Mouse (Mus musculus) intestine, postnatal 0 days (tissue): ENCODE results near the gene Fam184a. TPM values are rescaled to one million over a fixed set of nuclear protein-coding genes. Genes with fewer than 3 reads are reported as not detected.
A peak's percentile ranks its signal among the peaks of the same experiment; 100 is the strongest.

ENCODE experiments used
- ATAC-seq: fragments of 200-750 bp; cut with Nextera tagmentation; 2 replicates; pipeline ENCODE4 v1.8.0; 2017; ENCODE audit warnings: mild to moderate bottlenecking, moderate TSS enrichment, moderate library complexity
- H3K27ac ChIP-seq: fragments of 300-500 bp; sonication (generic); 2 replicates; pipeline ENCODE4 v1.5.1; 2014; ENCODE audit warnings: mild to moderate bottlenecking, low read depth, low read length, moderate library complexity
- H3K27me3 ChIP-seq: fragments of 300-500 bp; sonication (generic); replicated peaks from 2 replicates; pipeline ENCODE4 v1.6.1; 2014; ENCODE audit warnings: low read length, mixed read lengths; ENCODE audit not compliant: control insufficient read depth, insufficient read depth
- H3K36me3 ChIP-seq: fragments of 300-500 bp; sonication (generic); 2 replicates; pipeline ENCODE4 v1.6.1; 2014; ENCODE audit warnings: mild to moderate bottlenecking, moderate library complexity; ENCODE audit not compliant: control insufficient read depth, insufficient read depth
- H3K4me1 ChIP-seq: fragments of 300-500 bp; sonication (generic); replicated peaks from 2 replicates; pipeline ENCODE4 v1.6.1; 2014; ENCODE audit warnings: antibody characterized with exemption, low read length, mixed read lengths; ENCODE audit not compliant: control insufficient read depth, insufficient read depth
- H3K4me2 ChIP-seq: fragments of 300-500 bp; sonication (generic); replicated peaks from 2 replicates; pipeline ENCODE4 v1.6.1; 2014; ENCODE audit warnings: low read depth, mild to moderate bottlenecking, moderate library complexity
- H3K4me3 ChIP-seq: fragments of 300-500 bp; sonication (generic); 2 replicates; pipeline ENCODE4 v1.5.1; 2014; ENCODE audit warnings: low read depth, low read length
- H3K9ac ChIP-seq: fragments of 300-500 bp; sonication (generic); 2 replicates; pipeline ENCODE4 v1.6.1; 2014; ENCODE audit warnings: mild to moderate bottlenecking, low read depth, low read length
- H3K9me3 ChIP-seq: fragments of 300-500 bp; sonication (generic); 2 replicates; pipeline ENCODE4 v1.6.1; 2016; ENCODE audit warnings: mixed run types; ENCODE audit not compliant: control insufficient read depth
- CTCF ChIP-seq: sonication (generic); IDR thresholded peaks from 2 replicates; pipeline ENCODE4 v1.5.1; 2016; ENCODE audit warnings: low read depth, mild to moderate bottlenecking, control low read depth, antibody characterized with exemption, moderate library complexity
- WGBS: fragments of 180-500 bp; shearing (Covaris S2); extraction: QIAGEN DNeasy Blood & Tissue Kit; methylation state at CpG from one replicate; pipeline ENCODE4 v1.1.7; 2014; 5-methylcytosine and 5-hydroxymethylcytosine counted together
- polyA plus RNA-seq: library from polyadenylated mRNA; unstranded; fragments of >200 nt; fragmentation: Nextera tagmentation; extraction: Ambion mirVana; gene quantifications from 2 replicates; pipeline ENCODE4 v1.2.1, GENCODE M21; 2015

The Fam184a gene
- polyA plus RNA-seq, 1 experiment from 2014 or later, result 0.56 TPM

DNA sequence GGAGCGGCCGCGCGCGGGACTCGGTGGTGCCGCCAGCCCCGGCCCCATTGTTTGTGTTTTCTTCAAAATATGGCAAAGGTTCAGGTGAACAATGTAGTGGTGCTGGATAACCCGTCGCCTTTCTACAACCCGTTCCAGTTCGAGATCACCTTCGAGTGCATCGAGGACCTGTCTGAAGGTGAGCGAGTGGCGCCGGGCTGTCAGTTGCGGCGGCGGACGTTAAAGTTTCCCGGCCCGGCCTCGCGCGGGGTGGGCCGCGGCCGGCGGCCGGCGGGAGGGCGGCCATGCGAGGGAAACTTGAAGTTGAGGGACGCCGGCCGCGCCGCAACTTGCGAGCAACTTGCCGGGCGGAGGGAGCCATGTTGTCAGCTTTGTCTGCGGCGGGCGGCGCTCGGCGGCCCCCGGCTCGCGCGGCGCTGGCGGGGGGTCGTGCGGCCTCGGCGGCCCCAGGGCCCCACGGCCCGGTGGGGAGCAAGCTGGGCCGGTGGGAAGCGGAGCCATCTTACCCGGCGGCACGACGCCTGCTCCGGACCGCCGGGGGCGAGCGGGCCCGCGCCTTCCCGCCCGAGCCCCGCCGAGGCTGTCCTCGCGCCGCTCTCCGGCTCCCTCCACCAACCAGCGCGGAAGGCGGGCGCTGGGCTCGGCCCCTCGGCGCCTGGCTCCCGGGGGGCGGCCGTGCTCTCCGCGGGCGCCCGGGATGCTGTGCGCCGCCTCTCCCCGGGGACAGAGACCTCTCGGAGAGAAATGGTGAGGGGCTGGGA lies 153.6 kb downstream of the Fam184a start:
- no peaks in the 10 kb centered on the region for H3K27me3 ChIP-seq
- ATAC-seq, result peak; percentile 34
- H3K9ac ChIP-seq, result peak overlapping the region; percentile 88
- H3K36me3 ChIP-seq, result no peaks in the 10 kb centered on the region
- H3K27ac ChIP-seq, result peak overlapping the region; percentile 98
- H3K4me1 ChIP-seq, result no peaks in the 10 kb centered on the region; the same call in 1 of the 2 replicates
- WGBS, result under 1% methylated on average over 84 of the region's 99 CpGs
- H3K9me3 ChIP-seq, result no peaks in the 10 kb centered on the region
- peak overlapping the region; percentile 80 for H3K4me2 ChIP-seq
- TF ChIP-seq CTCF, result no peak
- H3K4me3 ChIP-seq, result peak overlapping the region; percentile 74

DNA sequence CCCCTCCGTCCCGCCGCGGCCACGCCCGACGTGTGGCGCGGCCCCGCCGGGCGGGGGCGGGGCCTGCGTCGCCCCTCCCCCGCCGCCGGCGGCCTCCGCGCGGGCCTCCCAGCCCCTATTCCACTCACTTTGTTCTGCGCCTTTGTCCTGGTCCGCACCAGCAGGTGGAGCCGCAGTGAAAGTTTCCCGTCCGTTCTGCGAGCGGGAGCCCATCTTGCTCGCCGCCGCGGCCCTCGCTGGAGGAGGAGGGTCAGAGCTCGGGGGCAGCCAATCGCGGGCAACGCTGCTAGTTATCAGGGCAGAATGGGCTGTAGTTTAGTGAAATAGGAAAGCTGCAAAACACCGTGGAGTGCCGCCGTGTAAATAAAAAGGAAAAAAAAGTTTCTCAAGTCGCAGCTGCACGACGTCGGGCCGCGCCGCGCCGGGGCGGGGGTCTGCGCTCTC lies 154.2 kb downstream of the Fam184a start, which contains the start of gene Asf1a:
TSS of gene Asf1a (plus strand) at position 81 of the 444 bp plus-strand sequence.
- H3K27ac ChIP-seq, result peak within 1 kb of the TSS; percentile 98
- WGBS, result under 1% methylated on average over 45 of the region's 52 CpGs

DNA sequence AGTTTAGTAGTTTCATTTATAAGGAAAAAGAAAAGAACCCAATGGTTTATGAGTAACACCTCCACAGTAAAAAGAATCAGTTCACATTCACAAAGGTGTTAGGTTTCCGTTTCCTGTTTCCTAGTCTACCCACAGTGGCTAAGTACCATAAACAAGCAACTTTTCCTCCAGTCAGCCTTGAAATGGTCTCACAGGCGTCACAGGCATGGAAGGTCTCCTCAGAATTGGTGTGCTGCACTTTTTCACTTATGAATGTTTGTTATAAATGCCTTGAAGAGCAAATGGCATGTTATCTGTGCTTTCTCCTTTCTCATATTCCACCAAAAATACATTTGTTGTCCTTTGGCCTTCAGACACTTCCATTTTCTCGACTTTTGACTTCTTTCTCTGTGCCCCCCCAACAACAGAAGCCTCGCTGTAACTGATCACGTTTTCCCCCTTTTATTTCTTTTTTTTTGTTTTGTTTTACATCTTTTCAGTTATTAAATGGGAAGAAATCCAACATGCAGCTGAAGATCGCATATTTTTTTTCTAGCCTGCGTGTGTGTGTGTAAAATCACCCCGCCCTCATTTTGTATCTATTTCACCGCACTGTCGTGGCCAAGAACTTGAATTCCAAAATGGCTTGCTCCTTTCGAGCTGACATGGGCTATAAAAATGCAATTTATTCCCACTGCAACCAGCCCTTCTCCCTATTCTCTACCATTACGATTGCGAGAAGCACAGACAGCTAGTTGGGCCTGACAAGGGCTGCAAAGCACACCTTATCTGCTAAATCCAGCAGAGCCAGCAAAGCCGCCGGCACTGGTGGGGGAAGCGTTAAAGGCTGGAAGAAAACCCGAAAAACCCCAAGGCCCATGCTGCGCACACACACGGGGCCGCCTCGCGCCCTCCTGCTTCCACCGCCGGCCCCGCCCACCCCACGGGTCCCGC lies 154.9 kb downstream of the Fam184a start:
- ATAC-seq, result peak; percentile 32; the same call in 1 of the 2 replicates
- Histone ChIP-seq H3K9ac (peak overlapping the region; percentile 17; the same call in 1 of the 2 replicates), H3K4me3 (peak overlapping the region; percentile 74), H3K4me2 (peak overlapping the region; percentile 80), H3K36me3 (no peaks in the 10 kb centered on the region), H3K27ac (peak overlapping the region; percentile 98), H3K4me1 (no peaks in the 10 kb centered on the region; the same call in 1 of the 2 replicates), H3K27me3 (no peaks in the 10 kb centered on the region), H3K9me3 (no peaks in the 10 kb centered on the region)
- TF ChIP-seq CTCF, result no peak
- WGBS, result 4% methylated on average over 26 of the region's 27 CpGs

More for the DNA sequence above, 154.2 kb downstream of the Fam184a start, which contains the start of gene Asf1a:
- peak; percentile 98 for ATAC-seq
- H3K4me1 ChIP-seq, result no peaks in the 10 kb centered on the region; the same call in 1 of the 2 replicates
- H3K9ac ChIP-seq, result peak within 1 kb of the TSS; percentile 88
- peak; percentile 82 for TF ChIP-seq CTCF
- H3K9me3 ChIP-seq, result no peaks in the 10 kb centered on the region
- H3K36me3 ChIP-seq, result no peaks in the 10 kb centered on the region
- H3K27me3 ChIP-seq, result no peaks in the 10 kb centered on the region
- H3K4me2 ChIP-seq, result peak within 1 kb of the TSS; percentile 80
- peak within 1 kb of the TSS; percentile 74 for H3K4me3 ChIP-seq

DNA sequence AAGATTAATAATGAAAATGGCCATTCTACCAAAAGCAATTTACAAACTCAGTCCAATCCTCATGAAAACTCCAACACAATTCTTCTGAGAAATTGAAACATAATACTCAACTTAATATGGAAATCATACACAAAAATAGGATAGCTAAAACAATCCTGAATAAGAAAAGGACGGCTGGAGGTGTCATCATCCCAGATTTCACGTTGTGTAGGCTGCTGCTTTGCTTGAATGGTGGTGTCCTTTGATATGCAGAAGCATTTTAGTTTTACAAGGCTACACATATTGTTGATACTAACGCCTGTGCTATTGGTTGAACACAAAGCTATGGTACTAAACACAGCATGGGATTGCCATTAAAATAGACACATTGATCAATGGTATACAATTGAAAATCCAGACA lies 165.1 kb downstream of the Fam184a start:
- no peaks in the 10 kb centered on the region for H3K4me1 ChIP-seq
- no peaks in the 10 kb centered on the region for H3K9me3 ChIP-seq
- H3K27ac ChIP-seq, result no peak overlapping the region
- no peak overlapping the region for H3K4me2 ChIP-seq
- no peak for ATAC-seq
- no peak for TF ChIP-seq CTCF
- no peak overlapping the region for H3K9ac ChIP-seq
- no peak overlapping the region for H3K4me3 ChIP-seq
- no peaks in the 10 kb centered on the region for H3K27me3 ChIP-seq
- WGBS, result 88% methylated on average over 3 of the region's 3 CpGs
- H3K36me3 ChIP-seq, result no peaks in the 10 kb centered on the region; the same call in 1 of the 2 replicates

Other genes with a start within 250 kb of the Fam184a start
- gene Asf1a, start 154.4 kb downstream of the Fam184a start, polyA plus RNA-seq, result 40.4 and 44.5 TPM in 2 replicates
- 3.5 and 3.6 TPM in 2 replicates for gene Mcm9, start 120.7 kb downstream of the Fam184a start, polyA plus RNA-seq